Mouse (Mus musculus) liver, embryonic 16.5 days (tissue): Measurements from ENCODE around the gene Rubcnl. TPM values are rescaled to one million over a fixed set of nuclear protein-coding genes. Genes with fewer than 3 reads are reported as not detected.

Experiments used
- ATAC-seq: fragments of 200-750 bp; cut with Nextera tagmentation; 2 replicates; pipeline ENCODE4 v1.8.0; 2017; ENCODE audit warnings: low read depth, mild to moderate bottlenecking, moderate number of reproducible peaks, moderate library complexity
- H3K27ac ChIP-seq: fragments of 300-500 bp; sonication (generic); 2 replicates; pipeline ENCODE4 v1.5.1; 2014; ENCODE audit warnings: mild to moderate bottlenecking, low read length
- H3K27me3 ChIP-seq: fragments of 300-500 bp; sonication (generic); 2 replicates; pipeline ENCODE4 v1.6.1; 2014; ENCODE audit warnings: low read depth, low read length, mixed read lengths; ENCODE audit not compliant: control insufficient read depth, insufficient read depth
- H3K36me3 ChIP-seq: fragments of 300-500 bp; sonication (generic); 2 replicates; pipeline ENCODE4 v1.6.1; 2014; ENCODE audit warnings: mild to moderate bottlenecking; ENCODE audit not compliant: control insufficient read depth, insufficient read depth
- H3K4me1 ChIP-seq: fragments of 300-500 bp; sonication (generic); 2 replicates; pipeline ENCODE4 v1.6.1; 2014; ENCODE audit warnings: low read depth, low read length, mixed read lengths; ENCODE audit not compliant: control insufficient read depth
- H3K4me2 ChIP-seq: fragments of 300-500 bp; sonication (generic); 2 replicates; pipeline ENCODE4 v1.6.1; 2014; ENCODE audit warnings: low read depth, low read length, mixed read lengths
- H3K4me3 ChIP-seq: fragments of 300-500 bp; sonication (generic); 2 replicates; pipeline ENCODE4 v1.5.1; 2014; ENCODE audit warnings: low read depth, mild to moderate bottlenecking, low read length
- H3K9ac ChIP-seq: fragments of 300-500 bp; sonication (generic); 2 replicates; pipeline ENCODE4 v1.6.1; 2014; ENCODE audit warnings: low read depth, low read length
- H3K9me3 ChIP-seq: fragments of 300-500 bp; sonication (generic); replicated peaks from 2 replicates; pipeline ENCODE4 v1.6.1; 2016; ENCODE audit warnings: low read length; ENCODE audit not compliant: control insufficient read depth
- WGBS: fragments of 180-500 bp; shearing (Covaris S2); extraction: QIAGEN DNeasy Blood & Tissue Kit; methylation state at CpG from one replicate; pipeline ENCODE4 v1.1.7; 2014; ENCODE audit not compliant: insufficient replicate concordance; 5-methylcytosine and 5-hydroxymethylcytosine counted together
- polyA plus RNA-seq: library from polyadenylated mRNA; unstranded; fragments of >200 nt; fragmentation: Nextera tagmentation; extraction: Ambion mirVana; gene quantifications from 2 replicates; pipeline ENCODE4 v1.2.1, GENCODE M21; 2015

Gene Rubcnl
- 0.23 and 0.33 TPM in 2 replicates for polyA plus RNA-seq

DNA sequence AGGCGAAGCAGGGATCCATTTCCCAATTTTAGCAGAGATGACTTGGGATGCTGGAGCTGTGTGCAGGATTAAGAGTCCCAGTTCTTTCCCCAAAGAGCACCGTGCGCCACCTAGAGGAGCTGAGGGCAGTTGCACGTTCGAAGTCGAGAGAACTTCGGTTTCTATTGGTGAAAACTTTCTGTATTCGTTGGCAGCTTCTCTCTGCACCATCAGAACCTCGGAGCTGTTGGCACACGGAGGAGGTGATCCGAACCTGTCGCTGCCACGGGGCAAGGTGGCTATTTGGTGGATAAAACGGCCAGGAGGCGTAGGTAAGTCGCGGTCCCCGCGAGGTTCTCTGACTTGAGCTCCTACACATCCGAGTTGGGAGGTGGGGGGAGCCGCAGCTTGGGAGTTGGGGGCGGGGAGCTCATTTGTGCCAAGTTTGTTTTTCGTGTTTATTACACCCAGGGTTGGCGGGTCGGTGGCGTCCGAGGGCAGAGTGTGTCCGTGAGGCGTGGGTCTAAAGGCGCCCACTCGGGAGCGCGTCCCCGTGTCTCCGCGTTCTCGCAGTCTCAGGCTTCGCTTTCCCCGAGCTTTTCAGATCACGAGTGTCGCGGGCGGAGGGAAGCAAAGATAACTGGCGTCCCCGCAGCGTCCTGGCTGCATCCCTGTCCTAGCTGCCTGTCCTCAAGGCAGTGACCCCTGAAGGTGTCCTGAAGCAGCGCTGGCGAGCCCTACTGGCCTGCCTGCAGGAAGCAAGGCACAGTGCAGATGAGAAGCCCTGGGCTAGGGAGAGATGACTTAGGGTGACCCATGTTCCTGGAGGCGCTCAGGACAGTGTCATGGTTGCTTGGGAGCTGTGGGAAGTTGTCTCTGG, at the start of gene Rubcnl:
Gene Rubcnl (plus strand): TSS at position 172 of the 859 bp plus-strand sequence.
- ATAC-seq = no peak
- WGBS = 2% methylated on average over 49 of the region's 49 CpGs
- Histone ChIP-seq H3K9me3 (no peaks in the 10 kb centered on the region), H3K27me3 (peaks cover 3% of the 10 kb centered on the region), H3K36me3 (no peaks in the 10 kb centered on the region), H3K9ac (peak within 1 kb of the TSS; percentile 53), H3K4me1 (no peaks in the 10 kb centered on the region; the same call in none of the 2 replicates), H3K4me3 (peak within 1 kb of the TSS; percentile 66), H3K4me2 (peak within 1 kb of the TSS; percentile 80), H3K27ac (no peak within 1 kb of the TSS)

DNA sequence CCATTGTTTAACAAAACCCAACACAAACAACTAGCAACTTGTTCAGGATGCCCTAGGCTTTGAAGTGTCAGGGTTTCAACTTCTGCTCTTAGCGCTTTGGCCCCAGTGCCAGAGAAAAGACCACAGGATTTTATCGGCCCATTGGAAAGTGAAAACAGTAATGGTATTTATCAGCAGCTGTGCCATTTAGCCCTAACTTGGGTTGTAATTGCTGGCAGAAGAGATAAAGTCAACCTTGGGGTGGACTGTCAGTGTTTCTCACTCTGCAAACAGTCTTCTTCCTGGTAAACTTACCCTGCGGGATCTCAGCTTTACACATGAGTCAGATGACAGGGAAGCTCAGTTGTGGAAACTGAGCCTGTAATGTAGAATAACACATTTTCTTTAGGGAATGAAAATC, 43.6 kb upstream of the Rubcnl start:
- H3K4me3 ChIP-seq = peak overlapping the region; percentile 7; the same call in 1 of the 2 replicates
- no peaks in the 10 kb centered on the region for H3K9me3 ChIP-seq
- H3K4me2 ChIP-seq = peak overlapping the region; percentile 41
- peaks cover 31% of the 10 kb centered on the region for H3K4me1 ChIP-seq
- peak overlapping the region; percentile 80 for H3K27ac ChIP-seq
- no peaks in the 10 kb centered on the region for H3K36me3 ChIP-seq
- peak; percentile 87 for ATAC-seq
- 7% methylated on average over 3 of the region's 3 CpGs for WGBS
- peak overlapping the region; percentile 16; the same call in 1 of the 2 replicates for H3K9ac ChIP-seq
- no peaks in the 10 kb centered on the region for H3K27me3 ChIP-seq

DNA sequence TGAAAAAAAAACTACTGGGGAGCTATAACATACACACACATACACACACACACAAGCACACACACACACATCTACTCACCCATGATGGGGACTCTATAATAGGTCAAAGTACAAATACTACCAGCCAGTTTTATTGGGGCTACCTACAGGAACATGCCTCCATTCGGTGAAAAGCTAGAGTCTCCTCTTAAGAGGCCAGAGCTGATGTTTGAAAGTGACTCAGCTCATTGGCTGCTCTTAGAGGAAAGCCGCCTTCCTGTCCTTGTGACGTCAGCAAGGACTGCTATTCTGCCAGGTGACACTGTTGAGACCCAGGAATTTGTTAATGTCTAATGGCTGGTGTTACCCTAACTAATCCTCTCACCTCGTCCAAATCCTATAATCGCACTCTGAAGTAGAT, 43.1 kb upstream of the Rubcnl start:
- Histone ChIP-seq H3K36me3 (no peaks in the 10 kb centered on the region), H3K27ac (peak overlapping the region; percentile 80), H3K9ac (peak overlapping the region; percentile 37; the same call in 1 of the 2 replicates), H3K27me3 (no peaks in the 10 kb centered on the region), H3K4me3 (no peak overlapping the region), H3K4me2 (peak overlapping the region; percentile 41), H3K9me3 (no peaks in the 10 kb centered on the region), H3K4me1 (peaks cover 31% of the 10 kb centered on the region)
- ATAC-seq = peak; percentile 77
- 42% methylated on average over 5 of the region's 5 CpGs for WGBS

DNA sequence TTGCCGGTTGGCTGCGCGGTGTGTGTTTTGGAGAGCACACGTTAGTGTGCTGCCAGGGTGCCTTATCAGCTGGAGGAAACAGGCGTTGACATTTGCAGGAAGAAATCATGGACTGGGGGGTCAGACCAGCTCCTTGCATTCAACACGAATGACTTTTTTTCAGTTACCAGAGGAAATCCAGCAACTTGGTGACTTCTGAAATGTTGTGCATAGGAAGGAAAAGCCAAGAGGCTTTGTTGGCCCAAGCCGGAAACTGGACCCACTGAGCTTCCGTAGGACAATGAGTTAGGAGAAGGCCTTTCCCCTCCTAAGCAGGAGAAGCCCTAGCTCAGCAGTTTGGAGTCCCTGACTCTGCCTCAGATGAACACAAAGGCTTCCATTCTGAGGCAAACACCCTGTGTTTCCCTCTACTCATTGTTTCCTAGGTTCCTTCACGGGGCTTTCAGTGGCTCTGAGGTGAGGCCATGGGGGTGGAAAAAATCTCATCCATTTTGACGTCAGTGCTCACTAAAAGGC, 41.6 kb upstream of the Rubcnl start:
- Histone ChIP-seq H3K9ac (no peak overlapping the region), H3K27ac (no peak overlapping the region), H3K4me2 (no peak overlapping the region), H3K27me3 (no peaks in the 10 kb centered on the region), H3K9me3 (no peaks in the 10 kb centered on the region), H3K36me3 (no peaks in the 10 kb centered on the region), H3K4me3 (no peak overlapping the region), H3K4me1 (peaks cover 31% of the 10 kb centered on the region)
- WGBS = 16% methylated on average over 10 of the region's 10 CpGs
- ATAC-seq = no peak

DNA sequence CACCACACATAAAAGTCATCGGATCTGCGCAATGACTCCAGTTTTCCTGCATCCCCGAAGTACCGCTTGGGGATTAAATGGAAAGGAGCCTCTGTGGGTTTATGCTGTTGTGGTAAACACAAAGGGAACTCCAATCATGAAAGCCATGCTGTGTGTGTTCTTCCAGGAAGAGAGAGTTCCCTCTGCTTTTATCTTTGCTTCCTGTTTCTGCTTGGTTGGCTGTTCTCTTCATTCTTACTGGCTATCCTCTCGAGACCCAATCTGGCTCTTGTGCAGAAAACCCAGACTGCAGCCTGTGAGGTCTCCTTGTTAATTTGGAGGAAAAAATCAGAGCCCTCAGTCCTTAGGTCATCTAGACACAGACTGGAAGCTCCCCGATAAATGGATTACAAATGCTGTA, 38.9 kb upstream of the Rubcnl start:
- no peaks in the 10 kb centered on the region for H3K36me3 ChIP-seq
- no peak overlapping the region for H3K27ac ChIP-seq
- no peak overlapping the region for H3K9ac ChIP-seq
- peaks cover 21% of the 10 kb centered on the region for H3K4me1 ChIP-seq
- no peaks in the 10 kb centered on the region for H3K27me3 ChIP-seq
- H3K4me2 ChIP-seq = no peak overlapping the region
- no peak overlapping the region for H3K4me3 ChIP-seq
- H3K9me3 ChIP-seq = no peaks in the 10 kb centered on the region
- ATAC-seq = no peak
- 39% methylated on average over 6 of the region's 6 CpGs for WGBS

DNA sequence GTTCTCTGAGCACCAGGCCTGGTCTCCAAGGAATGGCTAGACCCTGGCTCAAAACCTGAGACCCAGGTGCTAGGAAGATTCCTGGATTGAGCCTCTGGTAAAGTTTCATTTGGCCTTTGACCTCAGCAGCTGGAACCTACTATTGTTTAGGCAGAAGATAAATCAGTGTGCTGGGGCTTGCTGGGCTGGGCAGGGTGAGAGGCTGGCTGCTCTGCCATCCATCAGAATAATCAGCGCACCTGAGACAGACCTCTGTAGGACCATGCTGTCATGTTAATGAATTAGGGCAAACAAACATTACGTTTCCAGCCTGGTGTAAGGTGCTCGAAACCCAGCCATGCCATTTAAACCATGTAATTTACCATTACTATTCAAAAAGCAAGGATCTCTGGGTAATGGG, 34.8 kb upstream of the Rubcnl start:
- no peak overlapping the region for H3K9ac ChIP-seq
- no peaks in the 10 kb centered on the region for H3K9me3 ChIP-seq
- H3K27me3 ChIP-seq = no peaks in the 10 kb centered on the region
- H3K4me3 ChIP-seq = no peak overlapping the region
- no peak overlapping the region for H3K4me2 ChIP-seq
- H3K4me1 ChIP-seq = no peaks in the 10 kb centered on the region; the same call in 1 of the 2 replicates
- H3K36me3 ChIP-seq = no peaks in the 10 kb centered on the region
- ATAC-seq = no peak
- no peak overlapping the region for H3K27ac ChIP-seq
- 64% methylated on average over 3 of the region's 3 CpGs for WGBS

DNA sequence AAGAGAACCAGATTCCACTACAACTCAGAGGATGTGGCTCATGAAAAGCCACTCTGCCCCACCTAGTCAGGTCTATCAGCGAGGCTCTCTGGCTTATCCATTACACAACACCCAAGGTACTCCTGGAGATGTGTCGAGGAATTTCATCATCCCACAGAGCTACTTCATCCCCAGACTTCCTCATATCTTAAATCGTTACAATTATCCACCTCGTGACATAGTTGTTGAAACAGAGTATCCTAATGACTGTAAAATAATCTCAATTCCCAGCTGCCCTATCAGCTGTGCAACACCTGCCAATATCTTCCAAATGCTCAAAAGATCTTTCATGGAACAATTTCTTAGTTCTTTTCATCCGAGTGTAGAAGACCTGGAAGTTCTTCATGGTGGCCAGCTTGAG, 32.7 kb upstream of the Rubcnl start:
- no peak overlapping the region for H3K4me3 ChIP-seq
- no peak for ATAC-seq
- no peaks in the 10 kb centered on the region for H3K9me3 ChIP-seq
- H3K27ac ChIP-seq = no peak overlapping the region
- H3K4me2 ChIP-seq = no peak overlapping the region
- no peaks in the 10 kb centered on the region; the same call in 1 of the 2 replicates for H3K4me1 ChIP-seq
- H3K36me3 ChIP-seq = no peaks in the 10 kb centered on the region
- 36% methylated on average over 5 of the region's 5 CpGs for WGBS
- no peaks in the 10 kb centered on the region for H3K27me3 ChIP-seq
- H3K9ac ChIP-seq = no peak overlapping the region

DNA sequence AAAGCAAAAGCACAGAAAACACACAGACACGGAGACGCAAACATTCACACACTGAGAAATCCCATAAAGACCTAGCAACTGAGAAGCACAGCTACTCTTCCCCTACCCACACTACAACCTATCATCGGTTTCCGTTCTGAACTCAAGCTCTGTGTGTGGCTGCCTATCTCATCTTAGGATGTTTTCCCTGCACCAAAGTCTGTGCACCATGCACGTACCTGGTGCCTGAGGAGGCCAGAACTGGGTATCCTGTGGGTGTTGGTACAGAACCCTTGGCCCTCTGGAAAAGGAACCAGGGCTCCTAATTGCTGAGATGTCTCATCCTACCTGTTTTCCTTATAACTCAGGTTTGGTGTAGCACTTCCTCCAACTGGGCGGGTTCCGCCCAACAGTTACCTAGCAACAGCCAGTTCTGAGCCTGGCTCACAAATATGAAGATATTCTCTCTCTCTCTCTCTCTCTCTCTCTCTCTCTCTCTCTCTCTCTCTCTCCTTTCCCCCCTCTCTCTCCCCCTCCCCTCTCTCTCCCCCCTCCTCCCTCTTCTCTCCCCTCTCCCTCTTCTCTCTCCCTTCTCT, 30.9 kb upstream of the Rubcnl start:
- H3K9ac ChIP-seq = no peak overlapping the region
- H3K27me3 ChIP-seq = no peaks in the 10 kb centered on the region
- no peak overlapping the region for H3K4me3 ChIP-seq
- no peak for ATAC-seq
- H3K27ac ChIP-seq = no peak overlapping the region
- 52% methylated on average over 7 of the region's 7 CpGs for WGBS
- H3K36me3 ChIP-seq = no peaks in the 10 kb centered on the region
- H3K4me2 ChIP-seq = no peak overlapping the region
- H3K9me3 ChIP-seq = no peaks in the 10 kb centered on the region
- peaks cover 3% of the 10 kb centered on the region for H3K4me1 ChIP-seq

DNA sequence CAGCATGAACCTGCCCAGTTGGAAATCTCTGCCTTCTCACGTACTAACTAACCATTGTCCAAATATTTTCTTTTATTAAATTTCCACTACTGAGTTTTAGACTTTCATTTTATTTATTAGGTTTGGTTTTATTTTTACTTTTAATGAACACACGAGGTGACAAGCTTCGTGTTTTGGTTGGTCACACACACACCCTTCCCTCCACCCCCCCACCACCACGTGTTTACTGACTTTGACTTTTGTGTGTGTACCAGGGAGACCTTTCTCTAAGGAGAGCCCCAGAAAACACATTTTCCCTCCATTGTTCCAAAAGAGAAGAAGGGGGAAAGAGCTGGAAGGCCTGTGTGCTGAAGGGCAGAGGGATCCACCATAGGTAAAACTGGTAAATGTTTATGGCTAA, 30.2 kb upstream of the Rubcnl start:
- no peak overlapping the region for H3K27ac ChIP-seq
- H3K4me1 ChIP-seq = peaks cover 3% of the 10 kb centered on the region
- H3K4me2 ChIP-seq = no peak overlapping the region
- no peak overlapping the region for H3K4me3 ChIP-seq
- H3K36me3 ChIP-seq = no peaks in the 10 kb centered on the region
- no peak overlapping the region for H3K9ac ChIP-seq
- WGBS = 49% methylated on average over 4 of the region's 4 CpGs
- H3K27me3 ChIP-seq = no peaks in the 10 kb centered on the region
- H3K9me3 ChIP-seq = no peaks in the 10 kb centered on the region
- ATAC-seq = no peak
